In genomic region chr13:4048226-4048625, GRCm38 (mm10) we compare ENCODE assay signal across 28 mouse cellular contexts. TPM values are rescaled to one million over a fixed set of nuclear protein-coding genes. Genes with fewer than 3 reads are reported as not detected.
DNase-seq lines count a peak whose midpoint lies in the region; ATAC-seq and TF ChIP-seq lines count a peak whose summit lies in the region.
"Had no signal": no experiment of that assay in that cellular context is flagged by ENCODE, and none has a peak within 500 bp of the region (broad histone marks: within the 10 kb centered on the region; RNA-seq: fewer than 3 reads in every experiment).

No protein-coding gene starts in this region.

- H3K27ac ChIP-seq in heart, embryonic 12.5 days (ENCODE audit: poor library complexity, severe bottlenecking), result no peak overlapping the region
- H3K27ac ChIP-seq in liver, adult 2 months (replicated peaks; ENCODE audit: insufficient read depth, low read depth, low read length), result peak overlapping the region; percentile 99
- H3K27ac ChIP-seq in liver, embryonic 12.5 days, result no peak overlapping the region
- H3K27ac ChIP-seq in liver, postnatal 0 days (ENCODE audit: low read depth), result peak overlapping the region; percentile 78
- H3K27ac ChIP-seq in liver, embryonic 11.5 days (ENCODE audit: low read depth, low read length), result no peak overlapping the region
- H3K27ac ChIP-seq: embryonic facial prominence, embryonic 13.5 days; embryonic facial prominence, embryonic 15.5 days; forebrain, embryonic 10.5 days; forebrain, embryonic 12.5 days had no signal

- peaks cover 6% of the 10 kb centered on the region; the same call in 1 of the 2 replicates for H3K79me2 ChIP-seq in liver, adult 2 months (ENCODE audit: control insufficient read depth, insufficient read depth, low read length)

- H3K36me3 ChIP-seq in heart, embryonic 12.5 days, result no peaks in the 10 kb centered on the region
- H3K36me3 ChIP-seq in liver, adult 2 months (ENCODE audit: control insufficient read depth, insufficient read depth, low read length), result peaks cover 2% of the 10 kb centered on the region; the same call in 1 of the 2 replicates
- H3K36me3 ChIP-seq in liver, embryonic 12.5 days, result no peaks in the 10 kb centered on the region
- no peaks in the 10 kb centered on the region for H3K36me3 ChIP-seq in liver, postnatal 0 days (replicated peaks; ENCODE audit: insufficient read depth, low read length)
- no peaks in the 10 kb centered on the region for H3K36me3 ChIP-seq in liver, embryonic 11.5 days (ENCODE audit: control insufficient read depth, insufficient read depth, low read length)
- H3K36me3 ChIP-seq: embryonic facial prominence, embryonic 13.5 days; embryonic facial prominence, embryonic 15.5 days; forebrain, embryonic 10.5 days; forebrain, embryonic 12.5 days; G1E had no signal

- ATAC-seq in heart, embryonic 12.5 days (ENCODE audit: insufficient number of reproducible peaks, low FRiP score), result no peak
- ATAC-seq in liver, embryonic 12.5 days, result no peak
- peak; percentile 35; the same call in 1 of the 2 replicates for ATAC-seq in liver, postnatal 0 days
- ATAC-seq in liver, embryonic 11.5 days (replicated peaks; ENCODE audit: low FRiP score), result no peak
- ATAC-seq: activated CD4-positive, CD25-positive, alpha-beta regulatory T cell, adult 4 months; CD4-positive, CD25-positive, alpha-beta regulatory T cell, adult 4 months; forebrain, embryonic 14.5 days; forebrain, embryonic 16.5 days; Patski had no signal

- H3K4me2 ChIP-seq in heart, embryonic 12.5 days, result no peak overlapping the region
- no peak overlapping the region for H3K4me2 ChIP-seq in liver, embryonic 12.5 days
- no peak overlapping the region for H3K4me2 ChIP-seq in liver, postnatal 0 days (ENCODE audit: low read depth, low read length)
- no peak overlapping the region for H3K4me2 ChIP-seq in liver, embryonic 11.5 days
- H3K4me2 ChIP-seq: embryonic facial prominence, embryonic 13.5 days; embryonic facial prominence, embryonic 15.5 days; forebrain, embryonic 12.5 days had no signal

- WGBS in heart, embryonic 12.5 days, result 76% methylated on average over 1 of the region's 1 CpGs
- WGBS in liver, adult 2 months, result 63% methylated on average over 1 of the region's 1 CpGs
- 88% methylated on average over 1 of the region's 1 CpGs for whole genome bisulfite sequencing in liver, embryonic 12.5 days (ENCODE audit: insufficient replicate concordance)
- 97% methylated on average over 1 of the region's 1 CpGs for WGBS in liver, postnatal 0 days (ENCODE audit: insufficient replicate concordance)
- WGBS in liver, embryonic 11.5 days, result 82% methylated on average over 1 of the region's 1 CpGs

- H3K4me3 ChIP-seq in heart, embryonic 12.5 days, result no peak overlapping the region
- no peak overlapping the region for H3K4me3 ChIP-seq in liver, adult 2 months (ENCODE audit: insufficient read depth, low read depth, low read length)
- no peak overlapping the region for H3K4me3 ChIP-seq in liver, embryonic 12.5 days
- no peak overlapping the region for H3K4me3 ChIP-seq in liver, postnatal 0 days (ENCODE audit: low read depth, low read length)
- H3K4me3 ChIP-seq in liver, embryonic 11.5 days (ENCODE audit: low read depth, low read length), result no peak overlapping the region
- H3K4me3 ChIP-seq: embryonic facial prominence, embryonic 13.5 days; embryonic facial prominence, embryonic 15.5 days; erythroblast, embryonic 14.5 days; forebrain, embryonic 10.5 days; forebrain, embryonic 12.5 days had no signal

- no peak for TF ChIP-seq POLR2A in liver, adult 2 months (IDR thresholded peaks at IDR 0.05; ENCODE audit: extremely low read depth, insufficient read depth, low read length)

- H3K27me3 ChIP-seq in heart, embryonic 12.5 days (replicated peaks), result no peaks in the 10 kb centered on the region
- no peaks in the 10 kb centered on the region for H3K27me3 ChIP-seq in liver, adult 2 months (ENCODE audit: control insufficient read depth, insufficient read depth, low read length)
- H3K27me3 ChIP-seq in liver, embryonic 12.5 days (replicated peaks), result no peaks in the 10 kb centered on the region
- no peaks in the 10 kb centered on the region for H3K27me3 ChIP-seq in liver, postnatal 0 days (ENCODE audit: insufficient read depth, low read length)
- no peaks in the 10 kb centered on the region for H3K27me3 ChIP-seq in liver, embryonic 11.5 days (replicated peaks; ENCODE audit: control insufficient read depth, insufficient read depth, low read length)
- H3K27me3 ChIP-seq: CH12.LX; embryonic facial prominence, embryonic 13.5 days; embryonic facial prominence, embryonic 15.5 days; forebrain, embryonic 12.5 days; Patski had no signal

- no peaks in the 10 kb centered on the region for H3K4me1 ChIP-seq in heart, embryonic 12.5 days (replicated peaks)
- peaks cover 16% of the 10 kb centered on the region for H3K4me1 ChIP-seq in liver, adult 2 months (ENCODE audit: control insufficient read depth, insufficient read depth, low read length)
- H3K4me1 ChIP-seq in liver, embryonic 12.5 days, result no peaks in the 10 kb centered on the region
- H3K4me1 ChIP-seq in liver, postnatal 0 days (ENCODE audit: insufficient read depth), result no peaks in the 10 kb centered on the region
- no peaks in the 10 kb centered on the region for H3K4me1 ChIP-seq in liver, embryonic 11.5 days (replicated peaks; ENCODE audit: control insufficient read depth, insufficient read depth, low read length)
- H3K4me1 ChIP-seq: embryonic facial prominence, embryonic 13.5 days; embryonic facial prominence, embryonic 15.5 days; forebrain, embryonic 12.5 days had no signal

- peak; percentile 52 for DNase-seq in heart, adult 11 months
- DNase-seq in liver, adult 2 months (ENCODE audit: extremely low read depth, low read depth, low spot score), result peak; percentile 59
- DNase-seq in liver, postnatal 0 days, result no peak
- DNase-seq in liver, embryonic 11.5 days (ENCODE audit: low spot score), result no peak
- DNase-seq: adrenal gland, adult 8-10 months; adrenal gland, postnatal 14 days; adrenal gland, postnatal 36 days; B cell, adult 2 months; cerebellum, adult 11-12 months; cerebellum, adult 2 months; cerebellum, adult 9-10 months; cerebellum, postnatal 10 days; cerebellum, postnatal 25 days; embryo, embryonic 11 days had no signal

- TF ChIP-seq EP300 in liver, postnatal 0 days (IDR thresholded peaks at IDR 0.05; ENCODE audit: low read depth), result no peak

- H3K9ac ChIP-seq in heart, embryonic 12.5 days, result no peak overlapping the region
- H3K9ac ChIP-seq in liver, adult 2 months (ENCODE audit: low read depth, low read length), result peak overlapping the region; percentile 75
- no peak overlapping the region for H3K9ac ChIP-seq in liver, embryonic 12.5 days
- no peak overlapping the region for H3K9ac ChIP-seq in liver, postnatal 0 days (replicated peaks)
- no peak overlapping the region for H3K9ac ChIP-seq in liver, embryonic 11.5 days (ENCODE audit: low read depth, low read length)
- H3K9ac ChIP-seq: embryonic facial prominence, embryonic 13.5 days; embryonic facial prominence, embryonic 15.5 days; forebrain, embryonic 12.5 days had no signal

- no peak for TF ChIP-seq CTCF in liver, adult 2 months (IDR thresholded peaks at IDR 0.05; ENCODE audit: low read depth, low read length)
- TF ChIP-seq CTCF in liver, postnatal 0 days (IDR thresholded peaks at IDR 0.05; ENCODE audit: low read depth), result no peak

- no peaks in the 10 kb centered on the region; the same call in 1 of the 2 replicates for H3K9me3 ChIP-seq in heart, embryonic 12.5 days (replicated peaks)
- no peaks in the 10 kb centered on the region for H3K9me3 ChIP-seq in liver, embryonic 12.5 days (replicated peaks)
- no peaks in the 10 kb centered on the region for H3K9me3 ChIP-seq in liver, postnatal 0 days (ENCODE audit: low read length)
- no peaks in the 10 kb centered on the region for H3K9me3 ChIP-seq in liver, embryonic 11.5 days (ENCODE audit: control insufficient read depth, low read length)
- H3K9me3 ChIP-seq: embryonic facial prominence, embryonic 13.5 days; embryonic facial prominence, embryonic 15.5 days; forebrain, embryonic 10.5 days; forebrain, embryonic 12.5 days; G1E had no signal

RNA-seq across cellular contexts. Expression of gene Akr1c14, which starts 0.6 kb away (rescaled TPM):
- polyA plus RNA-seq in heart, embryonic 12.5 days (2016; fragmentation: Nextera tagmentation; extraction: Ambion mirVana), result 1.9 and 2.4 TPM in 2 replicates
- total RNA-seq in liver, adult 2 months (2014; rRNA removed), result 559 and 727 TPM in 2 replicates
- polyA plus RNA-seq in liver, adult 2 months (2012; rRNA removed), result 72.5 and 77.5 TPM in 2 replicates
- polyA plus RNA-seq in liver, embryonic 12.5 days (2016; fragmentation: Nextera tagmentation; extraction: Ambion mirVana), result 0.12 and 0.13 TPM in 2 replicates
- polyA plus RNA-seq in liver, postnatal 0 days (2015; fragmentation: Nextera tagmentation; extraction: Ambion mirVana), result 35.1 and 41.2 TPM in 2 replicates
- polyA plus RNA-seq in liver, embryonic 11.5 days (2014; fragmentation: Nextera tagmentation; extraction: Ambion mirVana), result 0.51 and 0.58 TPM in 2 replicates
- total RNA-seq: CH12.LX, G1E had no signal
- polyA plus RNA-seq: activated CD4-positive, CD25-positive, alpha-beta regulatory T cell, adult 4 months; CD4-positive, CD25-positive, alpha-beta regulatory T cell, adult 4 months; erythroblast, embryonic 14.5 days; G1E had no signal

Comparison
In these comparisons a context has a peak if more than half of its experiments do, and no peak if none do; other contexts are left out.
1. DNase-seq: peak in heart, adult 11 months (single experiment) and liver, adult 2 months (single experiment); none in liver, postnatal 0 days (single experiment) and liver, embryonic 11.5 days (single experiment).
2. H3K27ac ChIP-seq: peak in liver, adult 2 months (single experiment) and liver, postnatal 0 days (single experiment); none in heart, embryonic 12.5 days (single experiment), liver, embryonic 12.5 days (single experiment) and liver, embryonic 11.5 days (single experiment).
3. RNA of gene Akr1c14, which starts 0.6 kb away (polyA plus RNA-seq): 72.5 to 77.5 TPM in liver, adult 2 months and 35.1 to 41.2 TPM in liver, postnatal 0 days; 1.9 to 2.4 TPM in heart, embryonic 12.5 days, 0.51 to 0.58 TPM in liver, embryonic 11.5 days and 0.12 to 0.13 TPM in liver, embryonic 12.5 days; every median in the first group is over 10 times any median in the second.